Comparison of ENCODE assay signal across 19 mouse cellular contexts in genomic region chrX:57253329-57254055, GRCm38 (mm10). TPM values are rescaled to one million over a fixed set of nuclear protein-coding genes. Genes with fewer than 3 reads are reported as not detected.
DNase-seq lines count a peak whose midpoint lies in the region.
"Had no signal": no experiment of that assay in that cellular context is flagged by ENCODE, and none has a peak within 500 bp of the region (broad histone marks: within the 10 kb centered on the region; RNA-seq: fewer than 3 reads in every experiment).

No protein-coding gene starts in this region.

- DNase-seq in lung, postnatal 10 days = peak; percentile 6
- DNase-seq in lung, adult 18-20 months = no peak
- peak; percentile 9 for DNase-seq in Muller cell, postnatal 12 days (ENCODE audit: inconsistent ontology term)
- peak; percentile 75 for DNase-seq in naive thymus-derived CD4-positive, alpha-beta T cell, adult 2 months (ENCODE audit: low read depth)
- DNase-seq in thymus, postnatal 4 days = peak; percentile 59
- DNase-seq in urinary bladder, adult 18-20 months (ENCODE audit: low spot score in 2 of 2) = no peak
- no peak for DNase-seq in layer of hippocampus, postnatal 25 days (ENCODE audit: extremely low spot score in 1 of 2, low spot score in 1 of 2)
- DNase-seq: adrenal gland, adult 2 months; B cell, adult 2 months; cerebellum, adult 2 months; retina, postnatal 1 day had no signal

RNA-seq across cellular contexts. Expression of gene Cd40lg, which starts 41.5 kb away (rescaled TPM):
- not detected for total RNA-seq in layer of hippocampus, postnatal 25 days (2021)
- total RNA-seq: adrenal gland, adult 2 months; common myeloid progenitor, adult 5-6 weeks; ES-E14; gastrocnemius, adult 8-10 months; heart, adult 8-10 months; heart, postnatal 25 days; layer of hippocampus, postnatal 14 days; left cerebral cortex, postnatal 36 days; midbrain, postnatal 0 days had no signal

Comparison
In these comparisons a context has a peak if more than half of its experiments do, and no peak if none do; other contexts are left out.
1. DNase-seq: peak in lung, postnatal 10 days (single experiment), Muller cell, postnatal 12 days (single experiment), naive thymus-derived CD4-positive, alpha-beta T cell, adult 2 months (single experiment) and thymus, postnatal 4 days (single experiment); none in lung, adult 18-20 months (0 of 2), urinary bladder, adult 18-20 months (0 of 2) and layer of hippocampus, postnatal 25 days (0 of 2).